Mouse (Mus musculus) hindbrain, embryonic 10.5 days (tissue): ENCODE measurements around the gene Gm9780. TPM values are rescaled to one million over a fixed set of nuclear protein-coding genes. Genes with fewer than 3 reads are reported as not detected.
"Not testable (repeated sequence)": the region's sequence is repeated elsewhere in the genome, so short reads cannot be mapped to it uniquely, and the experiment has no call there.

ENCODE experiments used
- DNase-seq: peaks from one replicate; pipeline ENCODE4 v3.0.0-alpha.2; 2017; ENCODE audit warnings: low spot score
- H3K27ac ChIP-seq: fragments of 300-500 bp; sonication (generic); 2 replicates; pipeline ENCODE4 v1.5.1; 2016; ENCODE audit warnings: mild to moderate bottlenecking, moderate library complexity
- H3K27me3 ChIP-seq: fragments of 300-500 bp; sonication (generic); 2 replicates; pipeline ENCODE4 v1.6.1; 2016; ENCODE audit warnings: mild to moderate bottlenecking; ENCODE audit not compliant: poor library complexity, insufficient read depth, severe bottlenecking
- H3K36me3 ChIP-seq: fragments of 300-500 bp; sonication (generic); 2 replicates; pipeline ENCODE4 v1.6.1; 2016; ENCODE audit warnings: mild to moderate bottlenecking, moderate library complexity
- H3K4me1 ChIP-seq: fragments of 300-500 bp; sonication (generic); replicated peaks from 2 replicates; pipeline ENCODE4 v1.6.1; 2016; ENCODE audit warnings: mild to moderate bottlenecking
- H3K4me3 ChIP-seq: fragments of 300-500 bp; sonication (generic); 2 replicates; pipeline ENCODE4 v1.5.1; 2016; ENCODE audit warnings: mild to moderate bottlenecking, moderate library complexity
- H3K9me3 ChIP-seq: fragments of 300-500 bp; sonication (generic); 2 replicates; pipeline ENCODE4 v1.6.1; 2016; ENCODE audit warnings: mild to moderate bottlenecking, moderate library complexity
- whole genome bisulfite sequencing: fragments of 180-500 bp; shearing (Covaris S2); methylation state at CpG from one replicate; pipeline ENCODE4 v1.1.7; 2016; 5-methylcytosine and 5-hydroxymethylcytosine counted together
- polyA plus RNA-seq: library from polyadenylated mRNA; unstranded; fragments of >200 nt; fragmentation: Nextera tagmentation; extraction: Ambion mirVana; gene quantifications from 2 replicates; pipeline ENCODE4 v1.2.1, GENCODE M21; 2016

Gm9780 gene
- polyA plus RNA-seq, 1 experiment from 2014 or later = 0.93 TPM

DNA sequence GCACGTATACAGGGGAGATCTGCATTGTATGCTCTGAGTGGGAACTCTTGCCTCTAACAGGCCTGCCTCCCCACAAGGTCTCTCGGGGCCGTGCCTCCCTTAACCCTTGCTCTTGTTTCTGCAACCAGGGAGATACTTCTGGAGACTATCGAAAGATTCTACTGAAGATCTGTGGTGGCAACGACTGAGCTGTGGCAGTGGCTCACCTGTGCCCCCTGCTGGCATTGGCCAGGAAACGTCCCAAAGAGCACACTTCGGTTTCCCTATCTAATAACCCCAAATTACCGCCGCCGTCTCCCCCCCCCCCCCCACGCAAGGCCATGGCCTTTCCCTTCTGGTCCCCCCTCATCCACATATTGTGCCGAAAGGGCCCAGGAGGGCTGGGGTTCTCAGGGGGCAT lies 16.9 kb downstream of the Gm9780 start:
- no CpG with 5 or more reads among the region's 12 CpGs for WGBS
- H3K27me3 ChIP-seq, H3K4me3 ChIP-seq, H3K36me3 ChIP-seq, H3K27ac ChIP-seq, DNase-seq, H3K4me1 ChIP-seq, H3K9me3 ChIP-seq: not testable (repeated sequence)

GRCm38 (mm10) chr14:26022831-26023230 lies 19.7 kb downstream of the Gm9780 start:
- DNase-seq, H3K4me1 ChIP-seq, H3K27ac ChIP-seq, H3K4me3 ChIP-seq, H3K9me3 ChIP-seq, H3K36me3 ChIP-seq, H3K27me3 ChIP-seq: not testable (repeated sequence)
- no CpG with 5 or more reads among the region's 6 CpGs for WGBS

DNA sequence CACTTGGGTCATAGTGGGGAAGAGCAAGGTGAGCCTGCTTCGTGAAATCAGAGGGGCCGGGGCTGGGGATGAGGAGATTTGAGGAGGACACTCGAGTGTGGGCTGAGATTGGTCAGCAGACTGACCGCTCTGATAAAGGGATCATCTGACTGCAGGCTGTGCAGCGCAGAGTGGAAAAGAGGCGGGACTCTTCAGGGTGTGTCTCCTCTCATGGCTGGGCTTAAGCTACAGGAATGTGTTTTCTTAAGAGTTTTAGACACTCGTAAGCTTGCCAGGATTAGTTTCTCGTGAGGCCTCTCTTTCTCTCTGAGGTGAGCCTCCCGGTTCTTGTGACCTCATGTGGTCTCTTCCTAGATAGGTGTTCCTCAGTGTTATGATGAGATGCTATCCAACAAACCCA lies 21.0 kb downstream of the Gm9780 start:
- H3K4me1 ChIP-seq, H3K9me3 ChIP-seq, H3K27ac ChIP-seq, H3K36me3 ChIP-seq, H3K27me3 ChIP-seq, H3K4me3 ChIP-seq, DNase-seq: not testable (repeated sequence)
- WGBS = no CpG with 5 or more reads among the region's 9 CpGs

DNA sequence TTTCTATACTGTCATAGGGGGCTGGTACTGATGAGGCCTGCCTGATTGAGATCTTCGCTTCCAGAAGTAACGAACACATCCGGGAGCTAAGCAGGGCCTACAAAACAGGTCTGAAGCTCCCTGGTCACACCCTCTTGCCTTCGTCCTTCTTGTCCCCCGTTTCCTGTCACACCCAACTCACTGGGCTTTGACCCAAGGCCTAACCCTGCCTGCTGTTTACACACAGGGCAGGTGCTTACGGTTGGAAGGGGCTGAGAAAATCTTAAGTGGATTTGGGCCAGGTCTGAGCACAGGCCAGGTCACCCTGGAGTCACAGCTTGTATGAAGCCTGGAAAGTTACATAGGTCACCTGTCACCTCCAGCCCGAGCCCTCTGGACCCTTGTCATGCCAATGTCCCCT lies 26.1 kb downstream of the Gm9780 start:
- H3K4me1 ChIP-seq, DNase-seq, H3K9me3 ChIP-seq, H3K27me3 ChIP-seq, H3K27ac ChIP-seq, H3K4me3 ChIP-seq, H3K36me3 ChIP-seq: not testable (repeated sequence)
- no CpG with 5 or more reads among the region's 7 CpGs for WGBS

- not testable (repeated sequence) for H3K4me1 ChIP-seq, H3K9me3 ChIP-seq, H3K36me3 ChIP-seq, H3K4me3 ChIP-seq, H3K27me3 ChIP-seq, DNase-seq, H3K27ac ChIP-seq
- no CpG with 5 or more reads among the region's 2 CpGs for WGBS
Measured at GRCm38 (mm10) chr14:26007462-26007861, 35.0 kb downstream of the Gm9780 start.

DNA sequence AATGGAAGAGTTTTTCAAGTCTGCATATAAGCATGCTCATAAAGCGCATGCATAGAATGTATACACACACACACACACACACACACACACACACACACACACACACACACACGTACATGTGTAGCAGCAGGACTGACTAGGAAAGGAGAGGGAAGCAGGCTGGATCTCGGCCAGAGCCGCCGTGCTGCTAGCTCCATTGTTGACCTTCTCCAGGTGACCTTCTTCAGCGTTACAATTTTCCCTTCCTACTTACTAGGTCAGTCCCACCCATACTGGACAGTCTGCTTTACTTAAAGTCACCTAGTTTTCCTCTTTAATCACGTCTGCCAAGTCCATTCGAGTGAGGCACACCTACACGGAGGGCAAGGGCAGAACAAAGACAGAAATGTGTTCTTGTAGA lies 60.6 kb downstream of the Gm9780 start:
- not testable (repeated sequence) for H3K27ac ChIP-seq, H3K27me3 ChIP-seq, H3K4me3 ChIP-seq, H3K36me3 ChIP-seq, H3K4me1 ChIP-seq, H3K9me3 ChIP-seq, DNase-seq
- 87% methylated on average over 6 of the region's 9 CpGs for WGBS

DNA sequence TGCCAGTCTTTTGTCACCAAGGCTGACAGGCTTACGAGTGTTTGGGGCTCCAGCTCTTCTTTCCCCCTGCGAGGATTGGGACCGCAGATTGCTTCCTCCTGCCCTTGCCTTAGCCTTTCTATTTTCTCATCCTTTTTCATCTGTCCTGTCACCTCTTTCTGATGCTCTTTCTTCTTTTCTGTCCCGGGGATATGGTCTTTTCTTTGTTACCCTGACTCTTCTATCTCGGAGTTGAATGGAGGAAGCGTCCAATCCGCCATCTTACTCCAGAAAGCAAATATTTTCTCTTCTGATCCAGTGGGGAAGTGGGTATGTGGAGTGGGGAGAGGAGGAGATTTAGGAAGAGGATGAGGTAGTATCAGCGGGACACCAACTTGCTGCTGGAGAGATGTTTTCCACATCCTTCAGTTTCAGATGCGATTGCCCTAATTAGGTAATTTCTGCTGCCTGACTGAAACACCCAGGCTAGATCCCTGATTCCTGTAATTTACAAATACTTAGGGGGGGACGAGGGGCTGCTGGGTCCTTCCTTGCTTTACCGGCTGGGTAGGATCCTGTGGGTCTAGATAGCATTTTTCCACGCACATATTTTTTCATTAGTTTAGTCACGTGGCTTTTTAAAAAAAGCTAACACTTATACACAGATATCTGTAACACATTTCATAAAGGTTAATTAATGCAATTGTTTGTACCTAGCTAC lies 63.1 kb downstream of the Gm9780 start:
- peak overlapping the region; percentile 88 for H3K27ac ChIP-seq
- H3K36me3 ChIP-seq, H3K9me3 ChIP-seq, H3K27me3 ChIP-seq, H3K4me1 ChIP-seq: not testable (repeated sequence)
- DNase-seq = peak; percentile 34
- WGBS = 1% methylated on average over 8 of the region's 13 CpGs
- H3K4me3 ChIP-seq = peak overlapping the region; percentile 41

DNA sequence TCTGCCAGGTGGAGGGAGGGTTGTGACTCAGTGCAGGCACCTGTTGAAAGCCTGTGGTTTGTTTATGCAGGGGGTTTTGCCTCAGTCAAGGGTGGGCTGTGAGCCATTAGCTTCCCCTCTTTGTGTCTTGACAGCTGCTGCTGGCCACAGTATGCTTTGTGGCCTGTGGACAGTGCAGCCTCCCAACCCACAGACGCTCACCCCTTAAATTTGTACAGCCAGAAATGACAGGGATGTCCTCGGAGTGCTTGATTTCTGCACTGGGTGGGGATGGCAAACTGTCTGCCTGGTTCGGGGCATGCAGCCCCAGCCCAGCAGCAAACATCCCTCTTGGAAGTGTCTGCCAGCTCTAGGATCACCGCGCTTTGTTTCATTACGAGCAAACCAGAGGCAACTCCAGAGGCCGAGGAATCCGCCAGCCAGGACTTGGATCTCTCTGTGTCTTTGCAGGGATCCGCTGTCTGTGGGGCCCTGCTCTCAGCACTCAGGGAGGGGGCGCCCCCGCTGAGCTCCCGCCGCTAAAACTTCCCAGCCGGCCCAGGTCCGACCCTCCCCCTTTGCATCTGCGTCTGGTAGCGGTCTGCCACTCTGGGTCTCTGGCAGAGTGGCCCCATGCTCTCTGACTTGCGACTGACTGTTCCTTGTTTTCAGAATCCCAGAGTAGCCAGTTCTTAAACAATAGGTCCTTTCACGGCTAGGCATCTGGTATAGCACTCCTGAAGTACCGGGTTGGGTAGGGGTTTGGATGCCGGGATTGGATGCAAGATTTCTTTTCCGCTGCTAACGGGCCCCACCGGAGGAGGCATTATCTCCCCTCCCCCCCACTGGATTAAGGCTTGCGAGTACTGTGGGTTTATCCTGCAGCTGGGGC lies 63.9 kb downstream of the Gm9780 start, which contains the start of gene Duxbl1:
Duxbl1 (plus strand) TSS at position 207 of the 871 bp plus-strand sequence.
- H3K27ac ChIP-seq = peak within 1 kb of the TSS; percentile 88
- H3K4me3 ChIP-seq = peak within 1 kb of the TSS; percentile 41
- H3K4me1 ChIP-seq, DNase-seq, H3K9me3 ChIP-seq, H3K36me3 ChIP-seq, H3K27me3 ChIP-seq: not testable (repeated sequence)
- WGBS = no CpG with 5 or more reads among the region's 25 CpGs

Other genes with a start within 250 kb of the Gm9780 start
- 4.2 and 4.4 TPM in 2 replicates for gene Anxa11, start 200.6 kb downstream of the Gm9780 start, polyA plus RNA-seq
- not detected in 2 replicates for gene Plac9a, start 139.6 kb downstream of the Gm9780 start, polyA plus RNA-seq
- gene Tmem254a, start 115.0 kb downstream of the Gm9780 start, polyA plus RNA-seq = 1.9 and 3.9 TPM in 2 replicates
- not detected in 2 replicates for gene Cphx1, start 104.4 kb downstream of the Gm9780 start, polyA plus RNA-seq
- gene Duxbl1, start 64.1 kb downstream of the Gm9780 start, polyA plus RNA-seq = 4.6 and 4.7 TPM in 2 replicates
- gene Tmem254c, start 24.6 kb upstream of the Gm9780 start, polyA plus RNA-seq = 18.4 and 22.4 TPM in 2 replicates
- not detected in 2 replicates for gene Cphx2, start 38.8 kb upstream of the Gm9780 start, polyA plus RNA-seq
- gene Cphx3, start 39.6 kb upstream of the Gm9780 start, polyA plus RNA-seq = not detected in 2 replicates
- gene Duxbl2, start 75.6 kb upstream of the Gm9780 start, polyA plus RNA-seq = not detected in 2 replicates
- gene Plac9b, start 139.8 kb upstream of the Gm9780 start, polyA plus RNA-seq = 0.96 and 1.2 TPM in 2 replicates
- gene Tmem254b, start 164.3 kb upstream of the Gm9780 start, polyA plus RNA-seq = 19.0 and 22.2 TPM in 2 replicates
- 5.7 and 6.3 TPM in 2 replicates for gene Duxbl3, start 215.3 kb upstream of the Gm9780 start, polyA plus RNA-seq